Comparison of ENCODE assay signal across 9 mouse cellular contexts in the genomic region with DNA sequence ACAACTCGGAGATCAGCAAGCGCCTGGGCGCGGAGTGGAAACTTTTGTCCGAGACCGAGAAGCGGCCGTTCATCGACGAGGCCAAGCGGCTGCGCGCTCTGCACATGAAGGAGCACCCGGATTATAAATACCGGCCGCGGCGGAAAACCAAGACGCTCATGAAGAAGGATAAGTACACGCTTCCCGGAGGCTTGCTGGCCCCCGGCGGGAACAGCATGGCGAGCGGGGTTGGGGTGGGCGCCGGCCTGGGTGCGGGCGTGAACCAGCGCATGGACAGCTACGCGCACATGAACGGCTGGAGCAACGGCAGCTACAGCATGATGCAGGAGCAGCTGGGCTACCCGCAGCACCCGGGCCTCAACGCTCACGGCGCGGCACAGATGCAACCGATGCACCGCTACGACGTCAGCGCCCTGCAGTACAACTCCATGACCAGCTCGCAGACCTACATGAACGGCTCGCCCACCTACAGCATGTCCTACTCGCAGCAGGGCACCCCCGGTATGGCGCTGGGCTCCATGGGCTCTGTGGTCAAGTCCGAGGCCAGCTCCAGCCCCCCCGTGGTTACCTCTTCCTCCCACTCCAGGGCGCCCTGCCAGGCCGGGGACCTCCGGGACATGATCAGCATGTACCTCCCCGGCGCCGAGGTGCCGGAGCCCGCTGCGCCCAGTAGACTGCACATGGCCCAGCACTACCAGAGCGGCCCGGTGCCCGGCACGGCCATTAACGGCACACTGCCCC. TPM values are rescaled to one million over a fixed set of nuclear protein-coding genes. Genes with fewer than 3 reads are reported as not detected.
DNase-seq lines count a peak whose midpoint lies in the region; ATAC-seq and TF ChIP-seq lines count a peak whose summit lies in the region.
"Had no signal": no experiment of that assay in that cellular context is flagged by ENCODE, and none has a peak within 500 bp of the region (broad histone marks: within the 10 kb centered on the region; RNA-seq: fewer than 3 reads in every experiment).

No protein-coding gene starts in this region.

- H3K9me3 ChIP-seq in E14TG2a.4 (ENCODE audit: low read length), result no peaks in the 10 kb centered on the region
- H3K9me3 ChIP-seq in embryonic facial prominence, embryonic 15.5 days (replicated peaks), result no peaks in the 10 kb centered on the region
- H3K9me3 ChIP-seq in intestine, postnatal 0 days (ENCODE audit: control insufficient read depth), result no peaks in the 10 kb centered on the region
- no peaks in the 10 kb centered on the region for H3K9me3 ChIP-seq in neural tube, embryonic 11.5 days (ENCODE audit: control insufficient read depth, low read length)

- H3K4me3 ChIP-seq in E14TG2a.4 (replicated peaks; ENCODE audit: low read length), result peak overlapping the region; percentile 98
- H3K4me3 ChIP-seq in embryonic facial prominence, embryonic 15.5 days (replicated peaks), result peak overlapping the region; percentile 46
- H3K4me3 ChIP-seq in intestine, postnatal 0 days (ENCODE audit: low read depth, low read length), result peak overlapping the region; percentile 40
- H3K4me3 ChIP-seq in neural tube, embryonic 11.5 days (ENCODE audit: low read depth, low read length), result peak overlapping the region; percentile 84
- H3K4me3 ChIP-seq: erythroblast, embryonic 14.5 days had no signal

- ATAC-seq in embryonic facial prominence, embryonic 15.5 days (ENCODE audit: insufficient number of reproducible peaks, low FRiP score, low TSS enrichment, low read depth), result no peak
- ATAC-seq in intestine, postnatal 0 days, result 0 out of 2 replicates have a peak, but pooled peaks have one; percentile 31
- ATAC-seq in neural tube, embryonic 11.5 days (ENCODE audit: insufficient read depth, low FRiP score, low TSS enrichment), result 0 out of 2 replicates have a peak, but pooled peaks have one; percentile 10

- WGBS in embryonic facial prominence, embryonic 15.5 days, result under 1% methylated on average over 67 of the region's 67 CpGs
- WGBS in intestine, postnatal 0 days, result 1% methylated on average over 62 of the region's 67 CpGs
- WGBS in neural tube, embryonic 11.5 days, result under 1% methylated on average over 60 of the region's 67 CpGs

- H3K27me3 ChIP-seq in E14TG2a.4 (ENCODE audit: insufficient read depth, low read length), result no peaks in the 10 kb centered on the region
- H3K27me3 ChIP-seq in embryonic facial prominence, embryonic 15.5 days, result peaks cover 88% of the 10 kb centered on the region
- H3K27me3 ChIP-seq in intestine, postnatal 0 days (replicated peaks; ENCODE audit: control insufficient read depth, insufficient read depth, low read length), result peaks cover 95% of the 10 kb centered on the region
- peaks cover 22% of the 10 kb centered on the region for H3K27me3 ChIP-seq in neural tube, embryonic 11.5 days (ENCODE audit: control insufficient read depth, insufficient read depth, low read length)

- peak overlapping the region; percentile 31; the same call in 1 of the 2 replicates for H3K9ac ChIP-seq in embryonic facial prominence, embryonic 15.5 days
- no peak overlapping the region for H3K9ac ChIP-seq in intestine, postnatal 0 days (ENCODE audit: low read depth, low read length)
- peak overlapping the region; percentile 97 for H3K9ac ChIP-seq in neural tube, embryonic 11.5 days (ENCODE audit: low read length)

- TF ChIP-seq CTCF in E14TG2a.4 (conservative IDR thresholded peaks at IDR 0.05; ENCODE audit: low read length), result no peak
- TF ChIP-seq CTCF in intestine, postnatal 0 days (IDR thresholded peaks at IDR 0.05; ENCODE audit: low read depth), result no peak

- H3K27ac ChIP-seq in embryonic facial prominence, embryonic 15.5 days (replicated peaks), result peak overlapping the region; percentile 75
- H3K27ac ChIP-seq in intestine, postnatal 0 days (ENCODE audit: low read depth, low read length), result no peak overlapping the region
- H3K27ac ChIP-seq in neural tube, embryonic 11.5 days (ENCODE audit: low read depth, low read length), result peak overlapping the region; percentile 99

- peaks cover 47% of the 10 kb centered on the region for H3K36me3 ChIP-seq in E14TG2a.4 (ENCODE audit: insufficient read depth, low read length)
- no peaks in the 10 kb centered on the region for H3K36me3 ChIP-seq in embryonic facial prominence, embryonic 15.5 days
- H3K36me3 ChIP-seq in intestine, postnatal 0 days (ENCODE audit: control insufficient read depth, insufficient read depth), result no peaks in the 10 kb centered on the region
- no peaks in the 10 kb centered on the region for H3K36me3 ChIP-seq in neural tube, embryonic 11.5 days (ENCODE audit: control insufficient read depth, insufficient read depth, low read length)

- H3K4me1 ChIP-seq in E14TG2a.4 (replicated peaks; ENCODE audit: low read depth, low read length), result peaks cover 37% of the 10 kb centered on the region
- peaks cover 28% of the 10 kb centered on the region for H3K4me1 ChIP-seq in embryonic facial prominence, embryonic 15.5 days
- H3K4me1 ChIP-seq in intestine, postnatal 0 days (replicated peaks; ENCODE audit: control insufficient read depth, insufficient read depth, low read length), result no peaks in the 10 kb centered on the region
- H3K4me1 ChIP-seq in neural tube, embryonic 11.5 days (ENCODE audit: control insufficient read depth, insufficient read depth, low read length), result peaks cover 3% of the 10 kb centered on the region; the same call in 1 of the 2 replicates

- H3K4me2 ChIP-seq in embryonic facial prominence, embryonic 15.5 days (replicated peaks), result peak overlapping the region; percentile 71
- H3K4me2 ChIP-seq in intestine, postnatal 0 days (replicated peaks; ENCODE audit: low read depth), result peak overlapping the region; percentile 65
- H3K4me2 ChIP-seq in neural tube, embryonic 11.5 days (ENCODE audit: low read depth), result peak overlapping the region; percentile 81

- peak; percentile 74 to 76 for DNase-seq in cerebellum, postnatal 10 days
- no peak for DNase-seq in cerebellum, adult 9-10 months
- DNase-seq in neural tube, embryonic 11.5 days (ENCODE audit: low spot score), result peak; percentile 70
- DNase-seq in thymus, postnatal 25 days, result no peak
- DNase-seq in thymus, postnatal 36 days, result no peak

RNA-seq across cellular contexts. Expression of a gene that starts 0.6 kb away (rescaled TPM):
- polyA plus RNA-seq in embryonic facial prominence, embryonic 15.5 days (2015; fragmentation: Nextera tagmentation; extraction: Ambion mirVana), result 6.5 and 7.4 TPM in 2 replicates
- 0.25 and 0.33 TPM in 2 replicates for polyA plus RNA-seq in intestine, postnatal 0 days (2015; fragmentation: Nextera tagmentation; extraction: Ambion mirVana)
- 32.5 and 36.8 TPM in 2 replicates for polyA plus RNA-seq in neural tube, embryonic 11.5 days (2014; fragmentation: Nextera tagmentation; extraction: Ambion mirVana)
- polyA plus RNA-seq: erythroblast, embryonic 14.5 days had no signal

Comparison
In these comparisons a context has a peak if more than half of its experiments do, and no peak if none do; other contexts are left out.
1. DNase-seq: peak in cerebellum, postnatal 10 days (2 of 2) and neural tube, embryonic 11.5 days (single experiment); none in cerebellum, adult 9-10 months (single experiment), thymus, postnatal 25 days (single experiment) and thymus, postnatal 36 days (0 of 2).
2. H3K4me3 ChIP-seq: peak in every context shown above with its lines; median percentile 98 in E14TG2a.4; 84 in neural tube, embryonic 11.5 days; 46 in embryonic facial prominence, embryonic 15.5 days; 40 in intestine, postnatal 0 days.
3. Peak in every context shown above with its lines, with median percentiles within 50 percentile points of each other: H3K4me2 ChIP-seq.